Mouse (Mus musculus): ENCODE results near the gene Cant1. TPM values are rescaled to one million over a fixed set of nuclear protein-coding genes. Genes with fewer than 3 reads are reported as not detected.
A peak's percentile ranks its signal among the peaks of the same experiment; 100 is the strongest.

Cant1 gene
- 30.8 and 30.9 TPM in 2 replicates for polyA plus RNA-seq (2014; fragmentation: Nextera tagmentation; extraction: Ambion mirVana)

DNA sequence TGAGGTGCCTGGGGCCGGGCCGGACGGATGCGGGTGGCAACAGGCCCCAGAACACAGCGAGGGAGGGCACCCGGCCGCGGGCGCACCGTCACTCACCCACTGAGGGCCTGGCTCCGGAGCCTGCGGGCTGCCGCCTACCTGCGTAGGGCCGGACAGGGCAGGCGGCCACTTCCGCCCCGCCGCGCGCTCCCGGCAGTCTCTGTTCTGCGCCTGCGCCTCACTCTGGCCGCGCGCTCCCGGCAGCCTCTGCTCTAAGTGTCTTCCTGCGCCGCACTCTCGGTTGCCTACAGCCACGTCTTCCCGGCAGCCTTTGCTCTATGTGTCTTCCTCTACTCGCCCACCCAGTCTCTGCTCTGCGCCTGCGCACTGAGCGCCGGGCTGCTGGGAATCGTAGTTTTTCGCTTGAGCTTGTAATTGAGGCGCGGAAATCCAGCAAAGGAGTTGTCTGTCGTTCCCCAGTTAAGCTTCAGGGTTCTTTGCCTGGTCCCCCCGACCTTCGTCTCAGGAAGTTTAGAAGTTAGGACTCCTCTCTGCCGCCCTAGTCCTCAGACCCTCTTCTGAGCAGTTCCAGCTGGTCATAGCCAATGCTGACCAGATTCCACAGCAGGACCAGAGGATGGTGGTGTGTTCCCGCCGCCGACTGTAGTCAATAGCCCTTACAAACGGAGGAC lies at the start of gene Cant1:
Gene Cant1, minus strand, starts transcription at position 253 of the 671 bp plus-strand sequence.
- Histone ChIP-seq H3K4me3 (ENCODE audit: low read depth, low read length) (peak within 1 kb of the TSS; percentile 91), H3K9me3 (ENCODE audit: control insufficient read depth, low read length) (no peaks in the 10 kb centered on the region), H3K27me3 (replicated peaks; ENCODE audit: control insufficient read depth, insufficient read depth, low read length) (no peaks in the 10 kb centered on the region), H3K9ac (ENCODE audit: low read depth, low read length) (peak within 1 kb of the TSS; percentile 95), H3K27ac (replicated peaks; ENCODE audit: low read depth, low read length) (peak within 1 kb of the TSS; percentile 81), H3K36me3 (ENCODE audit: control insufficient read depth, insufficient read depth, low read length) (peaks cover 17% of the 10 kb centered on the region), H3K4me1 (ENCODE audit: control insufficient read depth, insufficient read depth, low read length) (peaks cover 17% of the 10 kb centered on the region), H3K4me2 (ENCODE audit: low read depth, low read length) (peak within 1 kb of the TSS; percentile 92)
- peak; percentile 100 for DNase-seq (ENCODE audit: low spot score)
- WGBS, result 0% methylated on average over 27 of the region's 50 CpGs
- peak; percentile 97 for ATAC-seq (ENCODE audit: low read depth)

DNA sequence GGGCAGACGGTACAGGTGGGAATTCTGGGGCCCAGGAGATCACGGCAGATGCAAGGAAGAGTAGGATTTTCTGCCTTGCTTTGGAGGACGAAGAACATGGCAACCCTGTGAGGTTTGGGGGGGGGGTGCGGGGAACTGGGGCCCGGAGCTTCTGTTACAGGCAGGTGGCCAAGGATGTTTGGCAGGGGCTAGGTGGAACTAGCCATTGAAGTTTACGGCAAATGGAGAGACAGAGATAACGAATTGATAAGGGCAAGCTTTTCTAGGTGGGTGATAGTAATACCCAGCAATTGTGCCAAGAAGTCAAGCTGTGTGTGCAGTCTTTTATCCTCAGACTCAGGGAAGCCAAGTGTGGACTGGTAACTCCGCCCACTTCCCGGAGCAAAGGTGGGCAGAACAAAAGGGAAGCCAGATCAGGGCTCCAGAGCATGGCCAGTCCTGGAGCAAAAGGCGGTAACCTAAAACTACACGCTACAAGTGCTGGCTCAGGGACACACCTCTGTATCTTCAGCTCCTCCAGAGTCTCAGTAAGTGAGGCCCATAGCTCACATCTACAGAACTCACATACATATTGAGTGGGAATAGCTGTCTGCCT lies 48.7 kb upstream of the Cant1 start:
- no peak for ATAC-seq (ENCODE audit: low read depth)
- 58% methylated on average over 11 of the region's 11 CpGs for WGBS
- no peaks in the 10 kb centered on the region for H3K36me3 ChIP-seq (ENCODE audit: control insufficient read depth, insufficient read depth, low read length)
- no peak overlapping the region for H3K27ac ChIP-seq (replicated peaks; ENCODE audit: low read depth, low read length)
- no peak for DNase-seq (ENCODE audit: low spot score)
- no peak overlapping the region for H3K4me2 ChIP-seq (ENCODE audit: low read depth, low read length)
- H3K4me3 ChIP-seq (ENCODE audit: low read depth, low read length), result no peak overlapping the region
- peaks cover 7% of the 10 kb centered on the region; the same call in 1 of the 2 replicates for H3K4me1 ChIP-seq (ENCODE audit: control insufficient read depth, insufficient read depth, low read length)
- no peaks in the 10 kb centered on the region for H3K9me3 ChIP-seq (ENCODE audit: control insufficient read depth, low read length)
- H3K27me3 ChIP-seq (replicated peaks; ENCODE audit: control insufficient read depth, insufficient read depth, low read length), result no peaks in the 10 kb centered on the region
- no peak overlapping the region for H3K9ac ChIP-seq (ENCODE audit: low read depth, low read length)

DNA sequence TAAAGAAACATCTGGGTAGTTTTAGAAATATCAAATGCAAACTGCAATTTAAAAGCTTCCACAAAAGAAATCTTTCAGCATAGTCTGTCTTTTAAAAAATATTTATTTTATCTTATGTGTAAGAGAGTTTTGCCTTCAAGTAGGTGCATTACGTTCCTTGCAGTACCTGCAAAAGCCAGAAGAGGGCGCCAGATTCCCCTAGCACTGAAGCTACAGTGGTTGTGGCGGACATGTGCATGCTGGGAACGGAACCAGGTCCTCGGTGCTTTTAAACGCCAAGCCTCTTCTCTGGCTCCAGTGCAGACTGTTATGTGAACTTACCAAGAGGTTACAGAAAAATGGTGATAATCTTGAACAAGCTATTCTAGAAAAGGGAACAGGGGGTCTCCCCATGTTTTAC lies 41.4 kb upstream of the Cant1 start:
- DNase-seq (ENCODE audit: low spot score), result no peak
- Histone ChIP-seq H3K9ac (ENCODE audit: low read depth, low read length) (no peak overlapping the region), H3K27ac (replicated peaks; ENCODE audit: low read depth, low read length) (no peak overlapping the region), H3K27me3 (replicated peaks; ENCODE audit: control insufficient read depth, insufficient read depth, low read length) (no peaks in the 10 kb centered on the region), H3K4me1 (ENCODE audit: control insufficient read depth, insufficient read depth, low read length) (no peaks in the 10 kb centered on the region), H3K4me2 (ENCODE audit: low read depth, low read length) (no peak overlapping the region), H3K36me3 (ENCODE audit: control insufficient read depth, insufficient read depth, low read length) (no peaks in the 10 kb centered on the region), H3K4me3 (ENCODE audit: low read depth, low read length) (no peak overlapping the region), H3K9me3 (ENCODE audit: control insufficient read depth, low read length) (0 out of 2 replicates have a peak, but pooled peaks cover 3% of the 10 kb centered on the region)
- 58% methylated on average over 6 of the region's 6 CpGs for WGBS
- ATAC-seq (ENCODE audit: low read depth), result no peak

DNA sequence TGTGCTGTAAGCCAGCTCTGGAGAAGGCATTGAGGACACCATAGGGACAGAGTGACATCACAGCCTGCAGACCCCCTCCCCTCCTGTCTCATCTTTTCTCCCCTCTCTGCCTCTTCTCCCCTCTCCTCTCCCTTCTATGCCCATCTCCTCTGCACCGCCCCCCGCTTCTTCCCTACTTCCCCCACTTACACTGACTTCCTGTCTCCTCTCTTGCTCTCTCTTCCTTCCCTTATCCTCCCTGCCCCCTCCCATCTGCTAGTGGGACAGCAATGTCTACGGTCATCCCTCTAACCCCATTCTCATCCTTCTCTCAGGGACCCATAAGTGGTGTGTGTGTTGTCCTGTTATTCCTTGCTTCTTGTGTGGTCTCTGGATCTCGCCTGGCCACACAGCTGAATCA lies 40.6 kb upstream of the Cant1 start:
- Histone ChIP-seq H3K27me3 (replicated peaks; ENCODE audit: control insufficient read depth, insufficient read depth, low read length) (no peaks in the 10 kb centered on the region), H3K9ac (ENCODE audit: low read depth, low read length) (no peak overlapping the region), H3K9me3 (ENCODE audit: control insufficient read depth, low read length) (0 out of 2 replicates have a peak, but pooled peaks cover 3% of the 10 kb centered on the region), H3K4me1 (ENCODE audit: control insufficient read depth, insufficient read depth, low read length) (no peaks in the 10 kb centered on the region), H3K36me3 (ENCODE audit: control insufficient read depth, insufficient read depth, low read length) (no peaks in the 10 kb centered on the region), H3K4me3 (ENCODE audit: low read depth, low read length) (no peak overlapping the region), H3K4me2 (ENCODE audit: low read depth, low read length) (no peak overlapping the region), H3K27ac (replicated peaks; ENCODE audit: low read depth, low read length) (no peak overlapping the region)
- DNase-seq (ENCODE audit: low spot score) (no peak), ATAC-seq (ENCODE audit: low read depth) (no peak)
- 65% methylated on average over 4 of the region's 4 CpGs for WGBS

DNA sequence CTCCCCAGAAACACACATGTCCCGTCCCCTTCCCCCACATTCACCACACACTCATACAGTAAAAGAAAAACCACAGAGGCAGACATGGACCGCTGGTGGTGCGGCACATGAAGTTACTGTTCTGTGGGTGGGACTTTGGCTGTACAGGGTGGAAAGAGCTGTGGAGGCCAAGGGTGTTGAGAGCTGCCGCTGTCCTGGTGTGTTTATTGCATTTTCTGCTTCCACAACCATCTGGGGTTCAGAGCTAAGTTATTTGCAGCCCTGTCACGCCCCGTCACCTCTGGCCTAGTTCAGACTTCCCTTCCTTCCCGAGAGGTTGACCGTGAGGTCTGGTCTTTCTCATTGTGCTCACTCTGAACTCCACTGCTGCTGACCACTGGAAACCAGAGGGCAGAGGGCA lies 40.2 kb upstream of the Cant1 start:
- H3K4me3 ChIP-seq (ENCODE audit: low read depth, low read length), result no peak overlapping the region
- 0 out of 2 replicates have a peak, but pooled peaks have one; percentile 41 for ATAC-seq (ENCODE audit: low read depth)
- no peak overlapping the region for H3K9ac ChIP-seq (ENCODE audit: low read depth, low read length)
- H3K27me3 ChIP-seq (replicated peaks; ENCODE audit: control insufficient read depth, insufficient read depth, low read length), result no peaks in the 10 kb centered on the region
- WGBS, result 41% methylated on average over 8 of the region's 8 CpGs
- H3K9me3 ChIP-seq (ENCODE audit: control insufficient read depth, low read length), result 0 out of 2 replicates have a peak, but pooled peaks cover 3% of the 10 kb centered on the region
- no peaks in the 10 kb centered on the region for H3K36me3 ChIP-seq (ENCODE audit: control insufficient read depth, insufficient read depth, low read length)
- no peak for DNase-seq (ENCODE audit: low spot score)
- H3K27ac ChIP-seq (replicated peaks; ENCODE audit: low read depth, low read length), result no peak overlapping the region
- H3K4me2 ChIP-seq (ENCODE audit: low read depth, low read length), result no peak overlapping the region
- no peaks in the 10 kb centered on the region for H3K4me1 ChIP-seq (ENCODE audit: control insufficient read depth, insufficient read depth, low read length)

DNA sequence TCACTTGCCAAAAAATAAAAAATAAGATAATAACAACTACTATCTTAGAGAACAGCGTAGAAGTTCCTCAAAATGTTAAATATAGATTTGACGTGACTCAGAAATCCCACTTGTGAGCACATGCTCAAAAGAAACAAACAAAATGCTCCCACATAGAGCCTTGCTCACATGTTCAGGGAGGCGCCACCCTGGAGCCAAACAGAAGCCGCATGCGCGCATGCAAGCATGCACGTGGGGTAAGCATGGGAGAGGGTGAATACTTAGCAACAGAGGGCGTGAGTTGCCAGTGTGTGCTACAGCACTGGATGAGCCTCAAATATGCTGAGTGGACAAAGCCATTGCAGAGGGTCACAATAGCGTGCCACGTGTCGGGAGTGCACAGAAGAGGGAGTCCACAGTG lies 38.1 kb upstream of the Cant1 start:
- Histone ChIP-seq H3K4me1 (ENCODE audit: control insufficient read depth, insufficient read depth, low read length) (no peaks in the 10 kb centered on the region), H3K27me3 (replicated peaks; ENCODE audit: control insufficient read depth, insufficient read depth, low read length) (no peaks in the 10 kb centered on the region), H3K4me2 (ENCODE audit: low read depth, low read length) (no peak overlapping the region), H3K36me3 (ENCODE audit: control insufficient read depth, insufficient read depth, low read length) (no peaks in the 10 kb centered on the region), H3K4me3 (ENCODE audit: low read depth, low read length) (no peak overlapping the region), H3K9me3 (ENCODE audit: control insufficient read depth, low read length) (0 out of 2 replicates have a peak, but pooled peaks cover 3% of the 10 kb centered on the region), H3K27ac (replicated peaks; ENCODE audit: low read depth, low read length) (no peak overlapping the region), H3K9ac (ENCODE audit: low read depth, low read length) (no peak overlapping the region)
- no peak for DNase-seq (ENCODE audit: low spot score)
- no peak for ATAC-seq (ENCODE audit: low read depth)
- WGBS, result 77% methylated on average over 11 of the region's 11 CpGs

DNA sequence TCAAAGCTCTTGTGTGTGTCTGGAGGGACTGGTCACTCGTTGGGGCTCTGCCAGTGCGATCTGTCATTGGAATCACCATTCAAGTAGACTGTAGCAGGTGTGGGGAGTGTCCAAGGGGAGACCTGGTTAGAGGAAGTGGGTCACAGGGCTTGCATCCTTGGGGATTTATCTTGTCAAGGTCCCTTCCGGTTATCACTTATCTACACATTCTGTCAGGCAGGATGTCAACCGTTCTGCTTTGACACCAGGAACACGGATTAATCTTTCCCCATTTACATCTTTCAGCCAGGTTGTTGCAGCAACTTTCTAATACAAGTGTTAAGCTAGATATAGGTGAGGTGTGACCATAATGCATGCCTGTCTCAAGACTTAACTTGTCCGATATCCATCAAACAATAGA lies 36.9 kb upstream of the Cant1 start:
- no peak overlapping the region for H3K4me2 ChIP-seq (ENCODE audit: low read depth, low read length)
- H3K9ac ChIP-seq (ENCODE audit: low read depth, low read length), result no peak overlapping the region
- no peak overlapping the region for H3K27ac ChIP-seq (replicated peaks; ENCODE audit: low read depth, low read length)
- DNase-seq (ENCODE audit: low spot score), result no peak
- H3K4me1 ChIP-seq (ENCODE audit: control insufficient read depth, insufficient read depth, low read length), result no peaks in the 10 kb centered on the region
- 87% methylated on average over 6 of the region's 6 CpGs for WGBS
- 0 out of 2 replicates have a peak, but pooled peaks cover 3% of the 10 kb centered on the region for H3K9me3 ChIP-seq (ENCODE audit: control insufficient read depth, low read length)
- peaks cover under 1% of the 10 kb centered on the region; the same call in 1 of the 2 replicates for H3K36me3 ChIP-seq (ENCODE audit: control insufficient read depth, insufficient read depth, low read length)
- H3K27me3 ChIP-seq (replicated peaks; ENCODE audit: control insufficient read depth, insufficient read depth, low read length), result no peaks in the 10 kb centered on the region
- no peak for ATAC-seq (ENCODE audit: low read depth)
- H3K4me3 ChIP-seq (ENCODE audit: low read depth, low read length), result no peak overlapping the region

DNA sequence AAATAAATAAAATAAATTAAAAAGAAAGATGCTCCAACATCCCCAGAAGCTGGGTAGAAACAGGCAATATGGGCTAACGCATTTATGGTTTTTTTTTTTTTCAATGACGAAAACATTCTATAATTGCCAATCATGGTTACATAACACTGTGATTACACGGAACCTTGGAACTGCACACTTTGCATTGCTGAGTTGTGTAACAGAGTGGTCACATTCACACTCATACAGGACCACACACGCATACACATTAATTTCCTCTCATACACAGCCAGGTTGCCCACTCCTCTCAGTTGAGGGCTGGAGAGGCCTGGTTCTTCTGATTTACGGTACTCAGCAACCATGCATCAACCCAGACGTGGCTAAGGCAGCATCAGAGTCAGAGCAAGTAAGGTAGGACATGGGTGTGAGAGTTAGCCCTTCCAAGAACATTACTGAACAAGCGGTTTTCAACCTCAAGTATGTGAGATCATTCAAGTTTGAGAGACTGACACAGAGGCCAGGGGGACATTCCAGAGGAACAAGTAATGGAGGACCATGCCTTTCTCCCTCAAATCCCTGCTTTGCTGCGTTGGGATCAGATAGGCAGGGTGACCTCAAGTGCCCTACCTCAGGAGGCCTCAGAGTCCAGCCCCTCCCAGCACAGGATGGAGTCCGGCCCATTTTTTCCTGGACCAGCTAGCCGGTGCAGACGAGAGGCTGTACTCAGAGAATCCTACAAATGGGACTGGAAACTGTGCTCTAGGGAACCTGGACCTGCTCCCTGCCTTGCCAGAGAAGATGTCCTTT lies 35.2 kb upstream of the Cant1 start:
- Histone ChIP-seq H3K9ac (ENCODE audit: low read depth, low read length) (no peak overlapping the region), H3K9me3 (ENCODE audit: control insufficient read depth, low read length) (no peaks in the 10 kb centered on the region), H3K4me3 (ENCODE audit: low read depth, low read length) (no peak overlapping the region), H3K4me2 (ENCODE audit: low read depth, low read length) (no peak overlapping the region), H3K36me3 (ENCODE audit: control insufficient read depth, insufficient read depth, low read length) (peaks cover 5% of the 10 kb centered on the region), H3K27ac (replicated peaks; ENCODE audit: low read depth, low read length) (no peak overlapping the region), H3K27me3 (replicated peaks; ENCODE audit: control insufficient read depth, insufficient read depth, low read length) (no peaks in the 10 kb centered on the region), H3K4me1 (ENCODE audit: control insufficient read depth, insufficient read depth, low read length) (no peaks in the 10 kb centered on the region)
- DNase-seq (ENCODE audit: low spot score) (no peak), ATAC-seq (ENCODE audit: low read depth) (no peak)
- 73% methylated on average over 11 of the region's 11 CpGs for WGBS

Data from embryonic facial prominence, embryonic 14.5 days (tissue).